ENCODE assay signal across 8 mouse cellular contexts in genomic region chr8:95715676-95716531, GRCm38 (mm10). TPM values are rescaled to one million over a fixed set of nuclear protein-coding genes. Genes with fewer than 3 reads are reported as not detected.
DNase-seq lines count a peak whose midpoint lies in the region; ATAC-seq and TF ChIP-seq lines count a peak whose summit lies in the region.

Gene Setd6, plus strand, starts transcription at chr8:95715881.

- TF ChIP-seq POLR2A in bone marrow macrophage, adult 2 months (IDR thresholded peaks at IDR 0.05; ENCODE audit: borderline replicate concordance, low read depth, low read length): 0 out of 2 replicates have a peak, but pooled peaks have one; percentile 47
- peak; percentile 91 for TF ChIP-seq POLR2A in embryonic fibroblast, embryonic 13.5 days (IDR thresholded peaks at IDR 0.05; ENCODE audit: low read depth, low read length)

- peak within 1 kb of the TSS; percentile 82 for H3K9ac ChIP-seq in kidney, embryonic 14.5 days (ENCODE audit: low read depth, low read length)
- peak within 1 kb of the TSS; percentile 90 for H3K9ac ChIP-seq in liver, embryonic 12.5 days
- peak within 1 kb of the TSS; percentile 64 for H3K9ac ChIP-seq in stomach, embryonic 14.5 days (replicated peaks; ENCODE audit: low read depth, low read length)

- H3K4me3 ChIP-seq in bone marrow macrophage, adult 2 months (ENCODE audit: insufficient read depth, low read length): peak within 1 kb of the TSS; percentile 81
- H3K4me3 ChIP-seq in embryonic fibroblast, embryonic 13.5 days (ENCODE audit: insufficient read depth, low read length): peak within 1 kb of the TSS; percentile 79
- H3K4me3 ChIP-seq in kidney, embryonic 14.5 days (ENCODE audit: low read length): peak within 1 kb of the TSS; percentile 83
- peak within 1 kb of the TSS; percentile 96 for H3K4me3 ChIP-seq in liver, embryonic 12.5 days
- peak within 1 kb of the TSS; percentile 76 for H3K4me3 ChIP-seq in stomach, embryonic 14.5 days (ENCODE audit: low read depth, low read length)

- peak within 1 kb of the TSS; percentile 92 for H3K4me2 ChIP-seq in kidney, embryonic 14.5 days (replicated peaks; ENCODE audit: low read depth, low read length)
- H3K4me2 ChIP-seq in liver, embryonic 12.5 days: peak within 1 kb of the TSS; percentile 94
- H3K4me2 ChIP-seq in stomach, embryonic 14.5 days (replicated peaks; ENCODE audit: low read depth, low read length): peak within 1 kb of the TSS; percentile 91

- no peak within 1 kb of the TSS for H3K27ac ChIP-seq in bone marrow macrophage, adult 2 months (ENCODE audit: insufficient read depth, low read depth, low read length)
- H3K27ac ChIP-seq in embryonic fibroblast, embryonic 13.5 days (ENCODE audit: insufficient read depth, low read length): peak within 1 kb of the TSS; percentile 81
- H3K27ac ChIP-seq in kidney, embryonic 14.5 days (ENCODE audit: low read depth, low read length): peak within 1 kb of the TSS; percentile 51; the same call in 1 of the 2 replicates
- peak within 1 kb of the TSS; percentile 87 for H3K27ac ChIP-seq in liver, embryonic 12.5 days
- H3K27ac ChIP-seq in stomach, embryonic 14.5 days (ENCODE audit: low read length): peak within 1 kb of the TSS; percentile 24; the same call in 1 of the 2 replicates

- H3K4me1 ChIP-seq in bone marrow macrophage, adult 2 months (ENCODE audit: control insufficient read depth, insufficient read depth, low read length): peaks cover 5% of the 10 kb centered on the region
- H3K4me1 ChIP-seq in embryonic fibroblast, embryonic 13.5 days (ENCODE audit: control insufficient read depth, insufficient read depth, low read length): peaks cover 5% of the 10 kb centered on the region
- peaks cover 7% of the 10 kb centered on the region; the same call in 1 of the 2 replicates for H3K4me1 ChIP-seq in kidney, embryonic 14.5 days (ENCODE audit: control insufficient read depth, insufficient read depth, low read length)
- peaks cover 60% of the 10 kb centered on the region for H3K4me1 ChIP-seq in liver, embryonic 12.5 days
- H3K4me1 ChIP-seq in stomach, embryonic 14.5 days (ENCODE audit: control insufficient read depth, insufficient read depth, low read length): no peaks in the 10 kb centered on the region

- ATAC-seq in kidney, embryonic 14.5 days (ENCODE audit: low FRiP score, low TSS enrichment): peak; percentile 92
- peak; percentile 86 for ATAC-seq in liver, embryonic 12.5 days
- peak; percentile 90 for ATAC-seq in stomach, embryonic 14.5 days (ENCODE audit: insufficient number of reproducible peaks, insufficient read depth, low FRiP score, low read depth)

- H3K9me3 ChIP-seq in kidney, embryonic 14.5 days (ENCODE audit: control insufficient read depth, low read length): no peaks in the 10 kb centered on the region
- no peaks in the 10 kb centered on the region for H3K9me3 ChIP-seq in liver, embryonic 12.5 days (replicated peaks)
- H3K9me3 ChIP-seq in stomach, embryonic 14.5 days (ENCODE audit: control insufficient read depth, low read depth, low read length): no peaks in the 10 kb centered on the region

- peaks cover 37% of the 10 kb centered on the region for H3K36me3 ChIP-seq in kidney, embryonic 14.5 days (ENCODE audit: control insufficient read depth, insufficient read depth, low read length)
- peaks cover 44% of the 10 kb centered on the region for H3K36me3 ChIP-seq in liver, embryonic 12.5 days
- H3K36me3 ChIP-seq in stomach, embryonic 14.5 days (ENCODE audit: control insufficient read depth, insufficient read depth, low read length): peaks cover 32% of the 10 kb centered on the region; the same call in 1 of the 2 replicates

- peak; percentile 90 for DNase-seq in CD4-positive helper T cell, adult 2 months (ENCODE audit: low read depth, low spot score)
- DNase-seq in heart, adult 9 months (ENCODE audit: low spot score in 2 of 2): peak; percentile 87 to 88
- DNase-seq in naive thymus-derived CD4-positive, alpha-beta T cell, adult 2 months (ENCODE audit: low read depth): peak; percentile 92

- TF ChIP-seq CTCF in bone marrow macrophage, adult 2 months (IDR thresholded peaks at IDR 0.05; ENCODE audit: low read depth, low read length): no peak
- TF ChIP-seq CTCF in embryonic fibroblast, embryonic 13.5 days (IDR thresholded peaks at IDR 0.05; ENCODE audit: borderline replicate concordance, insufficient read depth, low read length): no peak

- no peaks in the 10 kb centered on the region for H3K27me3 ChIP-seq in kidney, embryonic 14.5 days (ENCODE audit: control insufficient read depth, insufficient read depth, low read length)
- H3K27me3 ChIP-seq in liver, embryonic 12.5 days (replicated peaks): no peaks in the 10 kb centered on the region
- no peaks in the 10 kb centered on the region for H3K27me3 ChIP-seq in stomach, embryonic 14.5 days (ENCODE audit: control insufficient read depth, insufficient read depth, low read length)

- WGBS in kidney, embryonic 14.5 days: under 1% methylated on average over 79 of the region's 79 CpGs
- WGBS in liver, embryonic 12.5 days (ENCODE audit: insufficient replicate concordance): 2% methylated on average over 66 of the region's 79 CpGs
- WGBS in stomach, embryonic 14.5 days: under 1% methylated on average over 76 of the region's 79 CpGs

RNA-seq across cellular contexts. Expression of gene Setd6, which starts in this region (rescaled TPM):
- polyA plus RNA-seq in bone marrow macrophage, adult 2 months (2012; ENCODE audit: insufficient read depth, insufficient read length, missing spikeins): 11.2 and 16.2 TPM in 2 replicates
- polyA plus RNA-seq in embryonic fibroblast, embryonic 13.5 days (2011; ENCODE audit: insufficient read length, low read depth, missing spikeins): 16.8 and 20.2 TPM in 2 replicates
- polyA plus RNA-seq in kidney, embryonic 14.5 days (2014; fragmentation: Nextera tagmentation; extraction: Ambion mirVana): 21.6 and 25.1 TPM in 2 replicates
- polyA plus RNA-seq in liver, embryonic 12.5 days (2016; fragmentation: Nextera tagmentation; extraction: Ambion mirVana): 29.8 and 32.7 TPM in 2 replicates
- 17.4 and 18.8 TPM in 2 replicates for polyA plus RNA-seq in stomach, embryonic 14.5 days (2014; fragmentation: Nextera tagmentation; extraction: Ambion mirVana)
